Mouse (Mus musculus): ENCODE results near the gene Map3k7. TPM values are rescaled to one million over a fixed set of nuclear protein-coding genes. Genes with fewer than 3 reads are reported as not detected.
"Not testable (repeated sequence)": the region's sequence is repeated elsewhere in the genome, so short reads cannot be mapped to it uniquely, and the experiment has no call there.

Gene Map3k7
- total RNA-seq, 2 experiments from 2014 or later: 36.6 to 39.1 TPM

DNA sequence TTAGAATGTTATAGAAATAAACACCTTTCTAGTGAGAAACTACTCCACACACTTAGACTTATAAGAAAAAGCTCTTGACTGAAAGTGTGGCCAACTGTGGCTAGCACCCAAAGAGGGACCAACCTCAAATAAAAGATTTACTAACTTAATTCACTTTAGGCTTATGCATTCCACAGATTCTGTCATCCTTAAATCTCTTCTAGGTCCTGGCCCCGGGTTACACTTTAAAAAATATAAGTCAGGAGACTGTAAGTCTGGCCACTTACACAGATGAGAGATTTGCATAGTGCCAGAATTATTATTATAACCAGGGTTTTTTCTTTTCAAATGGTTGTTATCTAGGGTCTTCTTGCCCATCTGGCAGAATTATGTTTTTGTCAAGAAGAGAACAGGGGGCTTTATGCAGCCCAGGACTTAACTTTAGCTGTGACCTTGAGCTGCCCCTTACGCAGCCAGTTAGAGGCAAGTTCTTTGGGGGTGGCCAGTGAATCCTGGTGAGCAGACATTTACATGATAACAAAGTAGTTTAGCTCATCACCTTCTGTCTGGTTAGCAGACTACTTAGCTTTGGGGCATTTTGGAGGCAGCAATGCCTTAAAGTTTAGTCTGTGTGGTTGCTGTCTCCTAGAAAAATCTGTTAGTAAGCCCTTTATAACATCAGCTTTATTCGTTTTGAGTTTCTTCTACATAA is 11.5 kb downstream of the Map3k7 start:
- DNase-seq (ENCODE audit: low spot score in 2 of 2): no peak

DNA sequence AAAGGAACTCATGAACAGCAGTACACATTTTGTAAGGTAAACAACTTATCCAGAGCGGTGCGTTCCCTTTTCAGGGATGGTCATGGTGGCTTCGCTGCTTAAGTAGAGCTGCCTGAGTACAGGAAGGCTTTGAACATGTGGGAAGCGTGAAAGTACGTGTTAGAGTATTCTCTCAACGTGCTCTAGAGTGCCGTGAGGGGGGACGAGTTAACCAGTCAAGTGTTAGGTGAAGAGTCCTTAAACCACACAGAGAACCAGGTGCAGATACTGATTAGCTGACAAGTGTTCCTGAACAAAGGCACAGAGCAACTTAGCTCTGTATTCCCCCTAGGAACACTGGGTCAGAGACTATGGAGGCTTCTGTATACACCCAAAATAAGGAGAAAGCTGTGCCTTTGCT is 18.0 kb downstream of the Map3k7 start:
- DNase-seq (ENCODE audit: low spot score in 2 of 2): no peak

GRCm38 (mm10) chr4:31993386-31993785 is 29.5 kb downstream of the Map3k7 start:
- no peak for DNase-seq (ENCODE audit: low spot score in 2 of 2)

DNA sequence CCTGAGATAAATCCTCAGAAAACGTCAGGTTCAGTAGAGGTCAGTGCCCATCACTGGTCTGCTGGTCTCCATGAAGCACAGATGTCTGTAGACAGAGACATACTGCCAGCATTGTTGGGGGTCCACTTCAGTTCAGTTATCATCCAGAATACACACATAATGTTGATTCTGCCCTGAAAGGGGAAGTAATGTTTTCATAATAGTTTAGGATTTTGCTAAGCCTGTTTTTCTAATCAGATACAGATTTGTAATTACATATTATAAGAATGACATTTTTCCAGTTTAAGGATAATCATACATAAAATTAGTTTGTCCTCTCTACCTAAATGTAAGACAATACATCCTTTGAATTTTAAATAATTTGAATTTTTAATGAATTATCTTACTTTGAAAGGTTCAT is 30.0 kb downstream of the Map3k7 start:
- no peak for DNase-seq (ENCODE audit: low spot score in 2 of 2)

DNA sequence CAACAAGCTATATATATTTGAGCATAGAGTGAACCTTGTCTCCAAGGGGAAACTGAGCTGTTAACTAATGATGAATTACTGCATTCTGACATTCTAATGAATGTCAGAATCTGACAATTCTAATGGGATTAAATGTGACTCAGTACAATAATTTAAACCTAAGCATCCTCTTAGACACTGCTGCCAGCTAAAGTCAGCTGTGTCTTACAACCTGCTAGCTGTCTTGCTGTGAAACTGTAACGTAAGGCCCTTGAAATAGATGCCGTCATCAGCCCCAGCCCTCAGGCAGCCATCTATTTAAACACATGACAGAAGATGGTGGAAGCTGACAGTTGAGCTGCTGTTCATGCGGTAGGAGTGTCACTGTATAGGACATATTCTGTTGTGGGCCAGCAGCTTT is 37.6 kb downstream of the Map3k7 start:
- DNase-seq (ENCODE audit: low spot score in 2 of 2): no peak

GRCm38 (mm10) chr4:32004773-32005591 is 41.1 kb downstream of the Map3k7 start:
- no peak for DNase-seq (ENCODE audit: low spot score in 2 of 2)

DNA sequence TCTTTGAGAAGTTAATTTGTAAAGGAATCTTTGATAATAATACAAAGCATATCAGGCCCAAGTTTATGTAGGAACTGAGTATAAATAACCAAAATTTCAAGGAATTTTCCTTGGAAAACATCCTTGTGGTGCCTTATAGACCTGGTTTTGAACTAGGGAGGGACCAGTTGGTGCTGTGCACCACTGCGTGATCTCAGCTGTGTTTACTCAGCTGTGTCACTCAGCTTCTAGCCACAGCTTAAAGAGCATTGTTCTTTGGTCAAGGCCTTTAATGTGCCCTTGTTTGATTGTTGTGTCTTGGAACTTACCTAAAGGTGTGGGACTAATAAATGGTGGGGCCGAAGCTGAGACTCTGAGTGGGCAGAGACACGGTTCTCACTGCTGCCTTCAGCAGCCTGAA is 43.3 kb downstream of the Map3k7 start:
- no peak for DNase-seq (ENCODE audit: low spot score in 2 of 2)

DNA sequence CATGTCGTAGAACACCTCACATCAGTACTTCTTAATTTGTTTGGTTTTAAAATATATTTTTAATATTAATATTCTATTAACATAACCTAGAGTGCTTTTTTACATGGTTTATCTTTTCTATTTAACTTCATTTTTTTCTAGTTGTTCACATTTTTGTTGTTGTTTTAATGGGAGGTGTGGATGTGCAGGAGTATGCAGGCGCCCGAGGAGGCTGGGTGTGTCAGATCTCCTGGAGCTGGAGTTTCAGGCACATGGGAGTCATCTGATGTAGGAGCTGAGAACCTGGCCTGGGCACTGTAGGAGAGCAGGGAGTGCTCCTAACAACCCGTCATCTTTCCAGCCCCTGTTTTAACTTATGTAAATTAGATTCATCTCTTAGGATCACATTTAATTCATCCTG is 44.2 kb downstream of the Map3k7 start:
- no peak for DNase-seq (ENCODE audit: low spot score in 2 of 2)

DNA sequence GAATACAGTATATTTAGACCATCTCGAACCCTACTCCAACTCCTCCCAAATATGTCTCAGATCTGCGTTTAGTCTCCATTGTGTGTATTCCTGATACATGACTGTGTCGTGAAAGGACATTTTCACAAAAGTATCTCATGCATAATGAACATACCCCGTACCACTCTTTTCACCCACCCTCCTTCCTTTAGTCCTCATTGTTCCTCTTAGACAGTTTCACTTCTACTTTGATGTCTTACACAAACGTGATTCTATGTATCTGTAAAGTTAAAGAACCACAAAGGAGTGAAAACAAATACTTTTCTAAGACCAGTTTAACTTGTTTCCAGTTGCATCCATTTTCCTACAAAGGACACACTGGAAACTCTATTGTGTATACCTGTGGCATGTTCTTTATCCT is 46.9 kb downstream of the Map3k7 start:
- no peak for DNase-seq (ENCODE audit: low spot score in 2 of 2)

GRCm38 (mm10) chr4:32011218-32011973 is 47.5 kb downstream of the Map3k7 start:
- DNase-seq (ENCODE audit: low spot score in 2 of 2): no peak

- no peak for DNase-seq (ENCODE audit: low spot score in 2 of 2)
These were observed 57.2 kb downstream of the Map3k7 start for GRCm38 (mm10) chr4:32021131-32021530.

GRCm38 (mm10) chr4:32022321-32022720 is 58.4 kb downstream of the Map3k7 start:
- DNase-seq (ENCODE audit: low spot score in 2 of 2): no peak

DNA sequence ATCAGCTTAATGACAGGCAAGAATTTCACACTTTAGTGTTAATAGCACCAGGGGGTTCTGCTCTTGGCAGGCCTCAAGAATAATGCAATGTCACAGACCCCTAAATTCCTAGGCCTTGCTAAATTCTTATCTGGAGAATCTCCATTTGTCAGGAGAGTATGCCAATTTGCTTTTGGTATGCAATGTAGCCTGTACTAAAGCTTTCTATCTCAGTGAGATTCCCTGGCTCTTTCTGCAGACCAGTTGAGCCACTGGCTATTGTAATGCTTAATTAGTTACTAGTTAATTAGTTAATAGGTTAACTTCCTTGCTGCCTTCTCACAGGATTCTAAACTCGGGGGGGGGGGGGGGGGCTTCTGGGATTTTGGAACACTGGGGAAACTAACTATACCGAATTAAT is 60.3 kb downstream of the Map3k7 start:
- DNase-seq (ENCODE audit: low spot score in 2 of 2): not testable (repeated sequence)

- no peak for DNase-seq (ENCODE audit: low spot score in 2 of 2)
These were observed 61.2 kb downstream of the Map3k7 start for GRCm38 (mm10) chr4:32025105-32025504.

- DNase-seq (ENCODE audit: low spot score in 2 of 2): no peak
These were observed 63.2 kb downstream of the Map3k7 start for GRCm38 (mm10) chr4:32027094-32027493.

- no peak for DNase-seq (ENCODE audit: low spot score in 2 of 2)
These were observed 73.4 kb downstream of the Map3k7 start for GRCm38 (mm10) chr4:32037267-32037666.

DNA sequence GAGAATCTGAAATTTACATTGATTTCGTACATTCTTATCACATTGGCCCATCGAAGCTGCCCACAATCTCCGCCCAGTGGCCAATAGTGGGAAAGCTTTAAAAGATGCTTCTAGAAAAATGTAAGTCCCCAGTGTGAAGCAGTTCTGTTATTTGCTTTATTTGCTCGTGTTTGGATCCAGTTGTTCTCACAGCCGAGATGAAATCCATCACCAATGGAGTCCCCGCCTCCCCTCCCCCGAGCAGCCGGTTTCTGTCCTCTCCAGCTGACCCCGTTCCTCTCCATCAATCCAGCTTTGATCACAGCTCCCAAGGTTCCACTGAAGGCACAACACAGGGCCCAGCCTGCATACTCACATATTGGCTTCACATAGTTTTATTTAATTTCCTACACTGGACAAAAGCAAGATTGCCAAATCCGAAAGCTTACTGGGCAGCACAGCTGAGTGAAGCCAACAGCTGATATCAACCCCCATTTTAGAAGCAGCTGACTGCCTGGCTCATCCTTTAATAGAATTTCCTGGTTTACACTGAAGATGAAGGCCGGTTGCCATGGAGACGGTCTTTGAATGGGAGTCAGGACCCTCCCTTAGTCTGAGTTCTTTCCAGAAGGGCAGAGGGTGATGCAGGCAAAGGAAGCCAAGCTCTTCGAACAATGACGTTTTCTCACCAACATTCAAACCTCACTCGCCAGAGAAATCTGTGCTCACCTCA is 78.0 kb downstream of the Map3k7 start:
- DNase-seq (ENCODE audit: low spot score in 2 of 2): no peak

- no peak for DNase-seq (ENCODE audit: low spot score in 2 of 2)
These were observed 81.3 kb downstream of the Map3k7 start for GRCm38 (mm10) chr4:32045234-32045633.

- no peak for DNase-seq (ENCODE audit: low spot score in 2 of 2)
These were observed 85.9 kb downstream of the Map3k7 start for GRCm38 (mm10) chr4:32049824-32050223.

DNA sequence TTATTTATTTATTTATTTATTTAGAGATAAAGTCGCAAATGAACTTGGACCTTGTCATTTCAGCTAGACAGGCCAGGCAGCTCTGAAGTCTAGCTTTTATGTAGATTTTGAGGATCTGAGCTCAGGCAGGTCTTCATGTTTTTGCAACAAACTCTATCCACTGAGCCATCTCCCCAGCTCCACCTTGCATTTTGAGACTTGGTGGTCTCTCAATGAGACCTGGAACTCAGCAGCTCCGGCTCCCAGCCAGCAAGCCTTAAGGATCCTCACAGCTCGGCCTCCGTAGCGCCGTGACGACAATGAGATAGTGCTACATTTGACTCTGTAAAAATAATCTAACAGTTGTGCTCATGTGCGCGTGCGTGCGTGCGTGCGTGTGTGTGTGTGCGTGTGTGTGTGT is 89.3 kb downstream of the Map3k7 start:
- DNase-seq (ENCODE audit: low spot score in 2 of 2): no peak

Measured in left cerebral cortex, adult 18-20 months (tissue).